Mouse (Mus musculus): ENCODE results near the gene Disc1. TPM values are rescaled to one million over a fixed set of nuclear protein-coding genes. Genes with fewer than 3 reads are reported as not detected.

The Disc1 gene
- total and polyA plus RNA-seq, 2 experiments from 2014 or later, result 1.2 to 5.2 TPM

DNA sequence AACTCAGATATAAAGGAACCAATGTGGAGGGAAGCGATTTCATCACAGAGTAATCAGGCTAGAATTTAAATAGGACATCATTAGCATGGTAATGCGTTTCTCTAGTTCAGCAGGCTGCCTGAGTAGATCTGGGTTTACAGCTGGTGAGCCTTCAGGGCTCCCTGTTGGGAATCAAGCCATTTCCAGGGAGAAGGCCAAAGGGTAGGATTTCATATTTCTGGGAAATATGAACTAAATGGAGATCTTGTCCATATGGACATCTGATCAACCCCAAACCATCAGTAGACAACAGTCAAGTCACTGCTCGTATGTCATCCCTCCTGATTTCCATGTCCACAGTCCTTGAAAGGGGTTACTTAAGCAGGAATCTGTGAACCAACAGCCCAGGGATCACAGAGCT, 115.6 kb downstream of the Disc1 start:
- Histone ChIP-seq H3K27me3 (ENCODE audit: control insufficient read depth, insufficient read depth, low read length) (no peaks in the 10 kb centered on the region), H3K4me3 (ENCODE audit: low read depth, low read length) (no peak overlapping the region), H3K9ac (replicated peaks; ENCODE audit: low read depth, low read length) (no peak overlapping the region), H3K4me1 (ENCODE audit: control insufficient read depth, insufficient read depth) (peaks cover 13% of the 10 kb centered on the region), H3K4me2 (ENCODE audit: low read depth, low read length) (no peak overlapping the region), H3K9me3 (replicated peaks; ENCODE audit: control insufficient read depth, low read length) (no peaks in the 10 kb centered on the region), H3K27ac (ENCODE audit: low read depth) (no peak overlapping the region), H3K36me3 (replicated peaks; ENCODE audit: control insufficient read depth, insufficient read depth, low read length) (no peaks in the 10 kb centered on the region)
- no peak for TF ChIP-seq CTCF (IDR thresholded peaks at IDR 0.05; ENCODE audit: low read depth)
- no peak for TF ChIP-seq EP300 (IDR thresholded peaks at IDR 0.05; ENCODE audit: low read depth)
- ATAC-seq (ENCODE audit: insufficient read depth, low read depth) (no peak), DNase-seq (ENCODE audit: low spot score) (no peak)
- 76% methylated on average over 3 of the region's 3 CpGs for WGBS

DNA sequence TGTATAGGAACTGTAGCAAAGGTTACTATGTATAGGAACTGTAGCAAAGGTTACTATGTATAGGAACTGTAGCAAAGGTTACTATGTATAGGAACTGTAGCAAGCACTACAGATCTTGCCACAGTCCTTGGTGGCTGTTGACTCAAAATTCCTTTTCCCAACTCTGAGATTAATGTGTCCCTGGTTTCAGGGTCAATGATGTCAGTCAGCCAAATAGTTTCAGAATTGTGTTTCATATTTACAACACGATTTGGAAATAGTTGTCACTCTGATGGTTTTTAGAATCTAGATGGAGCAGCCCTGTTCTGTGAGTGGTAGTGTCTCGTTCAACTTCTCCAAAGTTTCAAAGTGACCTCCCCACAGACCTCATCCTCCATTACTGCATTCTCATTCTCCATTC, 117.5 kb downstream of the Disc1 start:
- H3K27ac ChIP-seq (ENCODE audit: low read depth), result no peak overlapping the region
- WGBS, result 76% methylated on average over 2 of the region's 2 CpGs
- peaks cover 20% of the 10 kb centered on the region for H3K4me1 ChIP-seq (ENCODE audit: control insufficient read depth, insufficient read depth)
- H3K9me3 ChIP-seq (replicated peaks; ENCODE audit: control insufficient read depth, low read length), result no peaks in the 10 kb centered on the region
- TF ChIP-seq EP300 (IDR thresholded peaks at IDR 0.05; ENCODE audit: low read depth) (no peak), CTCF (IDR thresholded peaks at IDR 0.05; ENCODE audit: low read depth) (no peak)
- no peak overlapping the region for H3K4me2 ChIP-seq (ENCODE audit: low read depth, low read length)
- H3K9ac ChIP-seq (replicated peaks; ENCODE audit: low read depth, low read length), result no peak overlapping the region
- no peak overlapping the region for H3K4me3 ChIP-seq (ENCODE audit: low read depth, low read length)
- H3K36me3 ChIP-seq (replicated peaks; ENCODE audit: control insufficient read depth, insufficient read depth, low read length), result no peaks in the 10 kb centered on the region
- ATAC-seq (ENCODE audit: insufficient read depth, low read depth) (no peak), DNase-seq (ENCODE audit: low spot score) (no peak)
- no peaks in the 10 kb centered on the region for H3K27me3 ChIP-seq (ENCODE audit: control insufficient read depth, insufficient read depth, low read length)

- no peak overlapping the region for H3K4me3 ChIP-seq (ENCODE audit: low read depth, low read length)
- H3K9me3 ChIP-seq (replicated peaks; ENCODE audit: control insufficient read depth, low read length), result no peaks in the 10 kb centered on the region
- DNase-seq (ENCODE audit: low spot score), result no peak
- no peak overlapping the region for H3K4me2 ChIP-seq (ENCODE audit: low read depth, low read length)
- no peak overlapping the region for H3K9ac ChIP-seq (replicated peaks; ENCODE audit: low read depth, low read length)
- H3K36me3 ChIP-seq (replicated peaks; ENCODE audit: control insufficient read depth, insufficient read depth, low read length), result no peaks in the 10 kb centered on the region
- H3K27me3 ChIP-seq (ENCODE audit: control insufficient read depth, insufficient read depth, low read length), result no peaks in the 10 kb centered on the region
- WGBS, result 21% methylated on average over 7 of the region's 7 CpGs
- peaks cover 20% of the 10 kb centered on the region for H3K4me1 ChIP-seq (ENCODE audit: control insufficient read depth, insufficient read depth)
- H3K27ac ChIP-seq (ENCODE audit: low read depth), result peak overlapping the region; percentile 87
- no peak for TF ChIP-seq EP300 (IDR thresholded peaks at IDR 0.05; ENCODE audit: low read depth)
- TF ChIP-seq CTCF (IDR thresholded peaks at IDR 0.05; ENCODE audit: low read depth), result no peak
- ATAC-seq (ENCODE audit: insufficient read depth, low read depth), result no peak
Measured at GRCm38 (mm10) chr8:125174237-125174636, 120.2 kb downstream of the Disc1 start.

DNA sequence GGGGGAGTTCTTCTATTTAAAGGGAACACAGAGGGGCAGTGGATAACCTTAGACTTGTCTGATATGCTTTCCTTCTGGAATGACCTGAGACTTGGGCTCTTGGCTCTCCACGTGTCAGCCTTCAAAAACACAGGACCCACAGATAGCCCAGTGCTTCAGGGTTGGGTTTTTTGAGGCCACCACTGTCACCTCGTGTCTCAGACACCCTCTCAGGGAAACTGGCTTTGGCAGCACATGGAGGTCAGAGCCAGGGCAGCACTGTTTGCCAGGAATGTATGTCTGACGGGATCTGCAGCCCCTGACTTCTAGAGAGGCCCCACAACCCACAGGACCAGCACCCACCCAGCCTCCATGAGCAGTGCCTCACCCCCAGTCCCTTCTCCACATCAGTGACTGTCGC, 120.9 kb downstream of the Disc1 start:
- Histone ChIP-seq H3K4me1 (ENCODE audit: control insufficient read depth, insufficient read depth) (peaks cover 20% of the 10 kb centered on the region), H3K36me3 (replicated peaks; ENCODE audit: control insufficient read depth, insufficient read depth, low read length) (no peaks in the 10 kb centered on the region), H3K9me3 (replicated peaks; ENCODE audit: control insufficient read depth, low read length) (no peaks in the 10 kb centered on the region), H3K9ac (replicated peaks; ENCODE audit: low read depth, low read length) (no peak overlapping the region), H3K4me2 (ENCODE audit: low read depth, low read length) (no peak overlapping the region), H3K27ac (ENCODE audit: low read depth) (peak overlapping the region; percentile 87), H3K4me3 (ENCODE audit: low read depth, low read length) (no peak overlapping the region), H3K27me3 (ENCODE audit: control insufficient read depth, insufficient read depth, low read length) (no peaks in the 10 kb centered on the region)
- DNase-seq (ENCODE audit: low spot score), result peak; percentile 88
- ATAC-seq (ENCODE audit: insufficient read depth, low read depth), result peak; percentile 95
- no peak for TF ChIP-seq CTCF (IDR thresholded peaks at IDR 0.05; ENCODE audit: low read depth)
- TF ChIP-seq EP300 (IDR thresholded peaks at IDR 0.05; ENCODE audit: low read depth), result peak; percentile 91
- 19% methylated on average over 4 of the region's 4 CpGs for WGBS

DNA sequence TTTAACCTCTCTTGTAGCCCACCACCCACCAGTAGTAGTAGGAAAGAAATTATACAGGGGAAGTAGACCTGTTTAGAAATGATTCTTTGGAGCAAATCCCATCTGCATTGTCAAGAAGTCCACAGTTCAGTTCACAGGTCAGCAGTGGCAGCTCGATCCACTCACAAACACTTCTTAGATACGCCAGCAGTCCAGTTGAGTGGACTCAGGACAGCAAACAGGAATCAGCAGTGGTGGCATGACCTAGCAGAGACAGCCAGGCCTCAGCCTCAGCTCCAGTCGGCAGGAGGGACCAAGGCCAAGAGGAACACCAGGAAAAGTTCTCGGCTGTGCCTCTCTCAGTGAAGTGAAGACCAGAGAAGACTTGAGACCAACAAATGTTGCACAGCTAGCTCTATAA, 121.7 kb downstream of the Disc1 start:
- H3K4me2 ChIP-seq (ENCODE audit: low read depth, low read length), result no peak overlapping the region
- H3K36me3 ChIP-seq (replicated peaks; ENCODE audit: control insufficient read depth, insufficient read depth, low read length), result no peaks in the 10 kb centered on the region
- H3K4me3 ChIP-seq (ENCODE audit: low read depth, low read length), result no peak overlapping the region
- H3K9me3 ChIP-seq (replicated peaks; ENCODE audit: control insufficient read depth, low read length), result no peaks in the 10 kb centered on the region
- DNase-seq (ENCODE audit: low spot score) (no peak), ATAC-seq (ENCODE audit: insufficient read depth, low read depth) (no peak)
- H3K27ac ChIP-seq (ENCODE audit: low read depth), result peak overlapping the region; percentile 87; the same call in 1 of the 2 replicates
- H3K27me3 ChIP-seq (ENCODE audit: control insufficient read depth, insufficient read depth, low read length), result no peaks in the 10 kb centered on the region
- no peak overlapping the region for H3K9ac ChIP-seq (replicated peaks; ENCODE audit: low read depth, low read length)
- peaks cover 20% of the 10 kb centered on the region for H3K4me1 ChIP-seq (ENCODE audit: control insufficient read depth, insufficient read depth)
- WGBS, result 70% methylated on average over 4 of the region's 4 CpGs
- TF ChIP-seq EP300 (IDR thresholded peaks at IDR 0.05; ENCODE audit: low read depth), result no peak
- no peak for TF ChIP-seq CTCF (IDR thresholded peaks at IDR 0.05; ENCODE audit: low read depth)

GRCm38 (mm10) chr8:125177091-125177490, 123.1 kb downstream of the Disc1 start:
- Histone ChIP-seq H3K36me3 (replicated peaks; ENCODE audit: control insufficient read depth, insufficient read depth, low read length) (no peaks in the 10 kb centered on the region), H3K4me1 (ENCODE audit: control insufficient read depth, insufficient read depth) (peaks cover 20% of the 10 kb centered on the region), H3K9ac (replicated peaks; ENCODE audit: low read depth, low read length) (no peak overlapping the region), H3K27ac (ENCODE audit: low read depth) (no peak overlapping the region), H3K9me3 (replicated peaks; ENCODE audit: control insufficient read depth, low read length) (no peaks in the 10 kb centered on the region), H3K4me3 (ENCODE audit: low read depth, low read length) (no peak overlapping the region), H3K27me3 (ENCODE audit: control insufficient read depth, insufficient read depth, low read length) (no peaks in the 10 kb centered on the region), H3K4me2 (ENCODE audit: low read depth, low read length) (no peak overlapping the region)
- no peak for TF ChIP-seq EP300 (IDR thresholded peaks at IDR 0.05; ENCODE audit: low read depth)
- TF ChIP-seq CTCF (IDR thresholded peaks at IDR 0.05; ENCODE audit: low read depth), result no peak
- 91% methylated on average over 6 of the region's 6 CpGs for WGBS
- ATAC-seq (ENCODE audit: insufficient read depth, low read depth) (no peak), DNase-seq (ENCODE audit: low spot score) (no peak)
